Mouse (Mus musculus): ENCODE measurements around the gene Gm7137. TPM values are rescaled to one million over a fixed set of nuclear protein-coding genes. Genes with fewer than 3 reads are reported as not detected.

The Gm7137 gene
- polyA plus RNA-seq, 1 experiment from 2014 or later, result not detected

Other genes with a start within 250 kb of the Gm7137 start
- 64.2 and 82.6 TPM in 2 replicates for gene Pttg1ip, start 206.5 kb downstream of the Gm7137 start, polyA plus RNA-seq (2014; fragmentation: Nextera tagmentation; extraction: Ambion mirVana)
- gene Sumo3, start 182.1 kb downstream of the Gm7137 start, polyA plus RNA-seq (2014; fragmentation: Nextera tagmentation; extraction: Ambion mirVana), result 214 and 240 TPM in 2 replicates
- gene Gm49325, start 182.0 kb downstream of the Gm7137 start, polyA plus RNA-seq (2014; fragmentation: Nextera tagmentation; extraction: Ambion mirVana), result 2.7 TPM in 1 of 2 replicates, not detected in the other
- 44.0 and 57.3 TPM in 2 replicates for gene Ube2g2, start 165.9 kb downstream of the Gm7137 start, polyA plus RNA-seq (2014; fragmentation: Nextera tagmentation; extraction: Ambion mirVana)
- 1.4 and 1.5 TPM in 2 replicates for gene Tspear, start 101.6 kb downstream of the Gm7137 start, polyA plus RNA-seq (2014; fragmentation: Nextera tagmentation; extraction: Ambion mirVana)
- not detected in 2 replicates for gene Gm19402, start 97.4 kb downstream of the Gm7137 start, polyA plus RNA-seq (2014; fragmentation: Nextera tagmentation; extraction: Ambion mirVana)
- gene Gm9508, start 91.0 kb downstream of the Gm7137 start, polyA plus RNA-seq (2014; fragmentation: Nextera tagmentation; extraction: Ambion mirVana), result not detected in 2 replicates
- not detected in 2 replicates for gene Gm10272, start 81.6 kb downstream of the Gm7137 start, polyA plus RNA-seq (2014; fragmentation: Nextera tagmentation; extraction: Ambion mirVana)
- not detected in 2 replicates for gene Gm10024, start 76.7 kb downstream of the Gm7137 start, polyA plus RNA-seq (2014; fragmentation: Nextera tagmentation; extraction: Ambion mirVana)
- not detected in 2 replicates for gene Gm10142, start 72.4 kb downstream of the Gm7137 start, polyA plus RNA-seq (2014; fragmentation: Nextera tagmentation; extraction: Ambion mirVana)
- not detected in 2 replicates for gene Krtap12-1, start 67.6 kb downstream of the Gm7137 start, polyA plus RNA-seq (2014; fragmentation: Nextera tagmentation; extraction: Ambion mirVana)
- gene Gm10100, start 61.7 kb downstream of the Gm7137 start, polyA plus RNA-seq (2014; fragmentation: Nextera tagmentation; extraction: Ambion mirVana), result not detected in 2 replicates
- gene Gm18596, start 45.6 kb downstream of the Gm7137 start, polyA plus RNA-seq (2014; fragmentation: Nextera tagmentation; extraction: Ambion mirVana), result not detected in 2 replicates
- gene Gm9736, start 36.8 kb downstream of the Gm7137 start, polyA plus RNA-seq (2014; fragmentation: Nextera tagmentation; extraction: Ambion mirVana), result not detected in 2 replicates
- gene Gm3233, start 28.5 kb downstream of the Gm7137 start, polyA plus RNA-seq (2014; fragmentation: Nextera tagmentation; extraction: Ambion mirVana), result not detected in 2 replicates
- not detected in 2 replicates for gene Gm3238, start 16.9 kb downstream of the Gm7137 start, polyA plus RNA-seq (2014; fragmentation: Nextera tagmentation; extraction: Ambion mirVana)
- not detected in 2 replicates for gene Gm7138, start 11.3 kb downstream of the Gm7137 start, polyA plus RNA-seq (2014; fragmentation: Nextera tagmentation; extraction: Ambion mirVana)
- gene Gm3250, start 5.7 kb downstream of the Gm7137 start, polyA plus RNA-seq (2014; fragmentation: Nextera tagmentation; extraction: Ambion mirVana), result not detected in 2 replicates
- gene Gm9639, start 6.9 kb upstream of the Gm7137 start, polyA plus RNA-seq (2014; fragmentation: Nextera tagmentation; extraction: Ambion mirVana), result not detected in 2 replicates
- not detected in 2 replicates for gene Gm19668, start 10.9 kb upstream of the Gm7137 start, polyA plus RNA-seq (2014; fragmentation: Nextera tagmentation; extraction: Ambion mirVana)
- gene Gm9507, start 23.6 kb upstream of the Gm7137 start, polyA plus RNA-seq (2014; fragmentation: Nextera tagmentation; extraction: Ambion mirVana), result not detected in 2 replicates
- not detected in 2 replicates for gene Gm2696, start 26.5 kb upstream of the Gm7137 start, polyA plus RNA-seq (2014; fragmentation: Nextera tagmentation; extraction: Ambion mirVana)
- gene Krtap10-4, start 38.9 kb upstream of the Gm7137 start, polyA plus RNA-seq (2014; fragmentation: Nextera tagmentation; extraction: Ambion mirVana), result not detected in 2 replicates
- gene Krtap10-10, start 47.7 kb upstream of the Gm7137 start, polyA plus RNA-seq (2014; fragmentation: Nextera tagmentation; extraction: Ambion mirVana), result not detected in 2 replicates
- gene Gm36176, start 58.6 kb upstream of the Gm7137 start, polyA plus RNA-seq (2014; fragmentation: Nextera tagmentation; extraction: Ambion mirVana), result not detected in 2 replicates
- 0.30 TPM in 1 of 2 replicates, not detected in the other for gene Gm10318, start 64.7 kb upstream of the Gm7137 start, polyA plus RNA-seq (2014; fragmentation: Nextera tagmentation; extraction: Ambion mirVana)
- gene Gm3285, start 73.8 kb upstream of the Gm7137 start, polyA plus RNA-seq (2014; fragmentation: Nextera tagmentation; extraction: Ambion mirVana), result not detected in 2 replicates
- gene Lrrc3, start 114.3 kb upstream of the Gm7137 start, polyA plus RNA-seq (2014; fragmentation: Nextera tagmentation; extraction: Ambion mirVana), result 17.4 and 20.6 TPM in 2 replicates
- gene Trpm2, start 182.4 kb upstream of the Gm7137 start, polyA plus RNA-seq (2014; fragmentation: Nextera tagmentation; extraction: Ambion mirVana), result 6.0 and 9.2 TPM in 2 replicates
- gene 1810043G02Rik, start 190.3 kb upstream of the Gm7137 start, polyA plus RNA-seq (2014; fragmentation: Nextera tagmentation; extraction: Ambion mirVana), result 41.3 and 52.6 TPM in 2 replicates
- 83.2 and 93.9 TPM in 2 replicates for gene Pfkl, start 221.9 kb upstream of the Gm7137 start, polyA plus RNA-seq (2014; fragmentation: Nextera tagmentation; extraction: Ambion mirVana)